Mouse (Mus musculus): Measurements from ENCODE around the gene Ppp1r16b. TPM values are rescaled to one million over a fixed set of nuclear protein-coding genes. Genes with fewer than 3 reads are reported as not detected.

The Ppp1r16b gene
- polyA plus RNA-seq, 1 experiment from 2014 or later: 28.1 TPM

MicroRNAs within 50 kb of the gene (microRNA counts, 519-probe panel; counts per million panel counts)
- microRNA mmu-miR-3474: not detected

Small RNA genes lying within 50 kb of the gene (microRNA-seq; reads per million reads assigned to microRNA genes)
- gene Gm26141: not detected
- gene Mir3474: not detected

Other genes with a start within 250 kb of the Ppp1r16b start
- not detected in 2 replicates for gene Adig, start 162.8 kb upstream of the Ppp1r16b start, polyA plus RNA-seq (2014; fragmentation: Nextera tagmentation; extraction: Ambion mirVana)
- 0.91 and 1.4 TPM in 2 replicates for gene Arhgap40, start 152.6 kb upstream of the Ppp1r16b start, polyA plus RNA-seq (2014; fragmentation: Nextera tagmentation; extraction: Ambion mirVana)
- 9.2 and 10.7 TPM in 2 replicates for gene Slc32a1, start 54.6 kb upstream of the Ppp1r16b start, polyA plus RNA-seq (2014; fragmentation: Nextera tagmentation; extraction: Ambion mirVana)
- 12.9 TPM in 2 replicates for gene Actr5, start 40.5 kb upstream of the Ppp1r16b start, polyA plus RNA-seq (2014; fragmentation: Nextera tagmentation; extraction: Ambion mirVana)
- 4.0 and 6.9 TPM in 2 replicates for gene Fam83d, start 102.7 kb downstream of the Ppp1r16b start, polyA plus RNA-seq (2014; fragmentation: Nextera tagmentation; extraction: Ambion mirVana)
- gene Dhx35, start 129.4 kb downstream of the Ppp1r16b start, polyA plus RNA-seq (2014; fragmentation: Nextera tagmentation; extraction: Ambion mirVana): 14.5 TPM in 2 replicates

Measured in neural tube, embryonic 14.5 days (tissue).